Mouse (Mus musculus): ENCODE data around the gene Gm10719. TPM values are rescaled to one million over a fixed set of nuclear protein-coding genes. Genes with fewer than 3 reads are reported as not detected.
"Not testable (repeated sequence)": the region's sequence is repeated elsewhere in the genome, so short reads cannot be mapped to it uniquely, and the experiment has no call there.

Gene Gm10719
- polyA plus RNA-seq, 1 experiment from 2014 or later: not detected

GRCm38 (mm10) chr9:3023985-3024648 lies 6.9 kb downstream of the Gm10719 start:
- H3K36me3 ChIP-seq (ENCODE audit: control insufficient read depth, insufficient read depth, low read length); H3K9me3 ChIP-seq (replicated peaks; ENCODE audit: control insufficient read depth, low read length); H3K27ac ChIP-seq (ENCODE audit: low read length); H3K9ac ChIP-seq (ENCODE audit: low read length); H3K4me2 ChIP-seq (ENCODE audit: low read depth, low read length); H3K4me1 ChIP-seq (ENCODE audit: control insufficient read depth, insufficient read depth, low read length); H3K4me3 ChIP-seq (replicated peaks; ENCODE audit: low read length); H3K27me3 ChIP-seq (ENCODE audit: control insufficient read depth, insufficient read depth, low read length); ATAC-seq (ENCODE audit: insufficient read depth, low FRiP score): not testable (repeated sequence)
- WGBS: 65% methylated on average over 14 of the region's 16 CpGs

- 74% methylated on average over 12 of the region's 12 CpGs for WGBS
- not testable (repeated sequence) for H3K9ac ChIP-seq (ENCODE audit: low read length); H3K9me3 ChIP-seq (replicated peaks; ENCODE audit: control insufficient read depth, low read length); H3K27ac ChIP-seq (ENCODE audit: low read length); H3K4me3 ChIP-seq (replicated peaks; ENCODE audit: low read length); H3K4me1 ChIP-seq (ENCODE audit: control insufficient read depth, insufficient read depth, low read length); H3K36me3 ChIP-seq (ENCODE audit: control insufficient read depth, insufficient read depth, low read length); H3K4me2 ChIP-seq (ENCODE audit: low read depth, low read length); ATAC-seq (ENCODE audit: insufficient read depth, low FRiP score); H3K27me3 ChIP-seq (ENCODE audit: control insufficient read depth, insufficient read depth, low read length)
These were observed 7.8 kb downstream of the Gm10719 start, which contains the start of gene Gm10717 for GRCm38 (mm10) chr9:3024912-3025467. Gene Gm10717 (plus strand): TSS chr9:3025417.

GRCm38 (mm10) chr9:3025653-3026052 lies 8.4 kb downstream of the Gm10719 start:
- not testable (repeated sequence) for ATAC-seq (ENCODE audit: insufficient read depth, low FRiP score); H3K27ac ChIP-seq (ENCODE audit: low read length); H3K9me3 ChIP-seq (replicated peaks; ENCODE audit: control insufficient read depth, low read length); H3K4me2 ChIP-seq (ENCODE audit: low read depth, low read length); H3K27me3 ChIP-seq (ENCODE audit: control insufficient read depth, insufficient read depth, low read length); H3K36me3 ChIP-seq (ENCODE audit: control insufficient read depth, insufficient read depth, low read length); H3K4me3 ChIP-seq (replicated peaks; ENCODE audit: low read length); H3K4me1 ChIP-seq (ENCODE audit: control insufficient read depth, insufficient read depth, low read length); H3K9ac ChIP-seq (ENCODE audit: low read length)
- 61% methylated on average over 4 of the region's 6 CpGs for WGBS

GRCm38 (mm10) chr9:3026136-3026535 lies 8.9 kb downstream of the Gm10719 start:
- not testable (repeated sequence) for H3K27ac ChIP-seq (ENCODE audit: low read length); ATAC-seq (ENCODE audit: insufficient read depth, low FRiP score)

GRCm38 (mm10) chr9:3026741-3027140 lies 9.5 kb downstream of the Gm10719 start:
- not testable (repeated sequence) for H3K4me1 ChIP-seq (ENCODE audit: control insufficient read depth, insufficient read depth, low read length); H3K4me2 ChIP-seq (ENCODE audit: low read depth, low read length); ATAC-seq (ENCODE audit: insufficient read depth, low FRiP score); H3K9ac ChIP-seq (ENCODE audit: low read length); H3K27ac ChIP-seq (ENCODE audit: low read length); H3K27me3 ChIP-seq (ENCODE audit: control insufficient read depth, insufficient read depth, low read length); H3K36me3 ChIP-seq (ENCODE audit: control insufficient read depth, insufficient read depth, low read length); H3K4me3 ChIP-seq (replicated peaks; ENCODE audit: low read length); H3K9me3 ChIP-seq (replicated peaks; ENCODE audit: control insufficient read depth, low read length)
- WGBS: 67% methylated on average over 9 of the region's 9 CpGs

More at GRCm38 (mm10) chr9:3026136-3026535, 8.9 kb downstream of the Gm10719 start:
- not testable (repeated sequence) for H3K36me3 ChIP-seq (ENCODE audit: control insufficient read depth, insufficient read depth, low read length); H3K9me3 ChIP-seq (replicated peaks; ENCODE audit: control insufficient read depth, low read length); H3K27me3 ChIP-seq (ENCODE audit: control insufficient read depth, insufficient read depth, low read length); H3K4me2 ChIP-seq (ENCODE audit: low read depth, low read length); H3K4me1 ChIP-seq (ENCODE audit: control insufficient read depth, insufficient read depth, low read length); H3K9ac ChIP-seq (ENCODE audit: low read length); H3K4me3 ChIP-seq (replicated peaks; ENCODE audit: low read length)
- 73% methylated on average over 5 of the region's 5 CpGs for WGBS

GRCm38 (mm10) chr9:3027200-3027599 lies 10.0 kb downstream of the Gm10719 start:
- ATAC-seq (ENCODE audit: insufficient read depth, low FRiP score): not testable (repeated sequence)

GRCm38 (mm10) chr9:3029276-3030000 lies 12.2 kb downstream of the Gm10719 start:
- not testable (repeated sequence) for H3K9me3 ChIP-seq (replicated peaks; ENCODE audit: control insufficient read depth, low read length); H3K4me3 ChIP-seq (replicated peaks; ENCODE audit: low read length); ATAC-seq (ENCODE audit: insufficient read depth, low FRiP score); H3K9ac ChIP-seq (ENCODE audit: low read length); H3K27me3 ChIP-seq (ENCODE audit: control insufficient read depth, insufficient read depth, low read length); H3K27ac ChIP-seq (ENCODE audit: low read length); H3K36me3 ChIP-seq (ENCODE audit: control insufficient read depth, insufficient read depth, low read length); H3K4me1 ChIP-seq (ENCODE audit: control insufficient read depth, insufficient read depth, low read length); H3K4me2 ChIP-seq (ENCODE audit: low read depth, low read length)
- 67% methylated on average over 12 of the region's 16 CpGs for WGBS

More at GRCm38 (mm10) chr9:3027200-3027599, 10.0 kb downstream of the Gm10719 start:
- H3K9ac ChIP-seq (ENCODE audit: low read length); H3K9me3 ChIP-seq (replicated peaks; ENCODE audit: control insufficient read depth, low read length); H3K27ac ChIP-seq (ENCODE audit: low read length); H3K27me3 ChIP-seq (ENCODE audit: control insufficient read depth, insufficient read depth, low read length); H3K4me3 ChIP-seq (replicated peaks; ENCODE audit: low read length); H3K36me3 ChIP-seq (ENCODE audit: control insufficient read depth, insufficient read depth, low read length); H3K4me2 ChIP-seq (ENCODE audit: low read depth, low read length); H3K4me1 ChIP-seq (ENCODE audit: control insufficient read depth, insufficient read depth, low read length): not testable (repeated sequence)
- WGBS: 75% methylated on average over 9 of the region's 9 CpGs

GRCm38 (mm10) chr9:3030677-3031318 lies 13.6 kb downstream of the Gm10719 start:
- not testable (repeated sequence) for H3K9me3 ChIP-seq (replicated peaks; ENCODE audit: control insufficient read depth, low read length); H3K27ac ChIP-seq (ENCODE audit: low read length); H3K4me3 ChIP-seq (replicated peaks; ENCODE audit: low read length); ATAC-seq (ENCODE audit: insufficient read depth, low FRiP score); H3K27me3 ChIP-seq (ENCODE audit: control insufficient read depth, insufficient read depth, low read length); H3K4me2 ChIP-seq (ENCODE audit: low read depth, low read length); H3K9ac ChIP-seq (ENCODE audit: low read length); H3K4me1 ChIP-seq (ENCODE audit: control insufficient read depth, insufficient read depth, low read length); H3K36me3 ChIP-seq (ENCODE audit: control insufficient read depth, insufficient read depth, low read length)
- WGBS: 66% methylated on average over 2 of the region's 10 CpGs

GRCm38 (mm10) chr9:3034299-3034698 lies 17.1 kb downstream of the Gm10719 start, which contains the start of gene Gm17535:
Gene Gm17535 (plus strand): TSS chr9:3034599.
- H3K9me3 ChIP-seq (replicated peaks; ENCODE audit: control insufficient read depth, low read length); H3K27me3 ChIP-seq (ENCODE audit: control insufficient read depth, insufficient read depth, low read length); H3K4me2 ChIP-seq (ENCODE audit: low read depth, low read length); H3K36me3 ChIP-seq (ENCODE audit: control insufficient read depth, insufficient read depth, low read length); H3K9ac ChIP-seq (ENCODE audit: low read length); ATAC-seq (ENCODE audit: insufficient read depth, low FRiP score); H3K4me3 ChIP-seq (replicated peaks; ENCODE audit: low read length); H3K27ac ChIP-seq (ENCODE audit: low read length); H3K4me1 ChIP-seq (ENCODE audit: control insufficient read depth, insufficient read depth, low read length): not testable (repeated sequence)
- no CpG with 5 or more reads among the region's 8 CpGs for WGBS

All from stomach, embryonic 16.5 days (tissue).